27 mouse cellular contexts compared by ENCODE assay signal in the genomic region with DNA sequence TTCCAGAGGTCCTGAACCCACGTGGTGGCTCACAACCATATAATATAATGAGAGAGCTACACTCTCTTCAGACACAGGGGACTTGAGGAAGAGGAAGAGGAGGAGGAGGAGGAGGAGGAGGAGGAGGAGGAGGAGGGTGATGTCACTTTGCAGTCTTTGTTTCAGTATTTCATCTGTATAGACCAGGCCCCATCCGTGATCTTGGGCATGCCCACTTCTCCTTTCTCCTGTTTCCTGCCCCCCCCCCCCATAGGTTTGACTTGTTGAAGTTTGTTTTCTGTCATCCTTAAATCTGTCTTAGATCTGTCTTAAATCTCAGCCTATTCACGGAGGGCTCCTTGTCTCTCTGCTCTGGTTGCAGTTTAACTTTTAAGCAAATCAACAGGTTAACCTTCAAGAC.
DNase-seq lines count a peak whose midpoint lies in the region; ATAC-seq lines count a peak whose summit lies in the region.
"Had no signal": no experiment of that assay in that cellular context is flagged by ENCODE, and none has a peak within 500 bp of the region (broad histone marks: within the 10 kb centered on the region; RNA-seq: fewer than 3 reads in every experiment).

No protein-coding gene starts in this region.

- H3K27ac ChIP-seq in heart, embryonic 10.5 days = no peak overlapping the region
- H3K27ac ChIP-seq in heart, embryonic 12.5 days (ENCODE audit: poor library complexity, severe bottlenecking) = no peak overlapping the region
- H3K27ac ChIP-seq in kidney, embryonic 15.5 days = no peak overlapping the region
- no peak overlapping the region for H3K27ac ChIP-seq in midbrain, embryonic 15.5 days
- H3K27ac ChIP-seq: gastrocnemius, adult 2 months; heart, adult 2 months; hindbrain, embryonic 15.5 days; limb, embryonic 12.5 days; neural tube, embryonic 13.5 days; stomach, embryonic 15.5 days had no signal

- H3K9ac ChIP-seq in heart, embryonic 12.5 days = no peak overlapping the region
- no peak overlapping the region for H3K9ac ChIP-seq in kidney, embryonic 15.5 days
- no peak overlapping the region for H3K9ac ChIP-seq in midbrain, embryonic 15.5 days
- H3K9ac ChIP-seq: hindbrain, embryonic 15.5 days; limb, embryonic 12.5 days; neural tube, embryonic 13.5 days; stomach, embryonic 15.5 days had no signal

- no peaks in the 10 kb centered on the region for H3K4me1 ChIP-seq in heart, embryonic 10.5 days
- no peaks in the 10 kb centered on the region for H3K4me1 ChIP-seq in heart, embryonic 12.5 days (replicated peaks)
- no peaks in the 10 kb centered on the region for H3K4me1 ChIP-seq in kidney, embryonic 15.5 days
- H3K4me1 ChIP-seq in midbrain, embryonic 15.5 days = no peaks in the 10 kb centered on the region
- H3K4me1 ChIP-seq: hindbrain, embryonic 15.5 days; limb, embryonic 12.5 days; neural tube, embryonic 13.5 days; stomach, embryonic 15.5 days had no signal

- 77% methylated on average over 3 of the region's 3 CpGs for WGBS in heart, embryonic 10.5 days
- 63% methylated on average over 3 of the region's 3 CpGs for WGBS in heart, embryonic 12.5 days
- 58% methylated on average over 2 of the region's 3 CpGs for WGBS in kidney, embryonic 15.5 days
- WGBS in midbrain, embryonic 15.5 days = 71% methylated on average over 3 of the region's 3 CpGs

- DNase-seq in heart, embryonic 10.5 days (ENCODE audit: low spot score) = peak; percentile 66
- no peak for DNase-seq in kidney, postnatal 36 days
- peak; percentile 1 for DNase-seq in retina, embryonic 14.5 days (ENCODE audit: low spot score)
- DNase-seq in retina, postnatal 1 day = no peak
- no peak for DNase-seq in thymus, postnatal 10 days (ENCODE audit: low spot score in 2 of 2)
- DNase-seq: adrenal gland, postnatal 25 days; cerebellum, adult 11-12 months; cerebellum, postnatal 10 days; gastrocnemius, adult 2 months; gastrocnemius, postnatal 36 days; heart, adult 2 months; heart, postnatal 36 days; kidney, adult 8-10 months; kidney, postnatal 14 days; lung, postnatal 36 days; right cerebral cortex, postnatal 14 days; thymus, adult 2 months had no signal

- H3K27me3 ChIP-seq in heart, embryonic 10.5 days (ENCODE audit: insufficient read depth, poor library complexity, severe bottlenecking) = peaks cover 8% of the 10 kb centered on the region; the same call in 1 of the 2 replicates
- H3K27me3 ChIP-seq in heart, embryonic 12.5 days (replicated peaks) = peaks cover 21% of the 10 kb centered on the region
- peaks cover 29% of the 10 kb centered on the region for H3K27me3 ChIP-seq in kidney, embryonic 15.5 days
- H3K27me3 ChIP-seq in midbrain, embryonic 15.5 days (replicated peaks) = peaks cover 19% of the 10 kb centered on the region

- H3K36me3 ChIP-seq in heart, embryonic 10.5 days = no peaks in the 10 kb centered on the region
- no peaks in the 10 kb centered on the region for H3K36me3 ChIP-seq in heart, embryonic 12.5 days
- no peaks in the 10 kb centered on the region for H3K36me3 ChIP-seq in kidney, embryonic 15.5 days
- no peaks in the 10 kb centered on the region for H3K36me3 ChIP-seq in midbrain, embryonic 15.5 days (replicated peaks)
- H3K36me3 ChIP-seq: hindbrain, embryonic 15.5 days; limb, embryonic 12.5 days; neural tube, embryonic 13.5 days; stomach, embryonic 15.5 days had no signal

- no peak overlapping the region for H3K4me3 ChIP-seq in heart, embryonic 10.5 days
- no peak overlapping the region for H3K4me3 ChIP-seq in heart, embryonic 12.5 days
- no peak overlapping the region for H3K4me3 ChIP-seq in kidney, embryonic 15.5 days (replicated peaks)
- H3K4me3 ChIP-seq in midbrain, embryonic 15.5 days = no peak overlapping the region
- H3K4me3 ChIP-seq: erythroblast, embryonic 14.5 days; gastrocnemius, adult 2 months; heart, adult 2 months; hindbrain, embryonic 15.5 days; limb, embryonic 12.5 days; neural tube, embryonic 13.5 days; stomach, embryonic 15.5 days had no signal

- ATAC-seq in heart, embryonic 12.5 days (ENCODE audit: insufficient number of reproducible peaks, low FRiP score) = no peak
- ATAC-seq in kidney, embryonic 15.5 days (replicated peaks; ENCODE audit: low FRiP score) = 0 out of 2 replicates have a peak, but pooled peaks have one; percentile 29
- peak; percentile 50; the same call in 1 of the 2 replicates for ATAC-seq in midbrain, embryonic 15.5 days (replicated peaks)
- ATAC-seq: CD4-positive, CD25-positive, alpha-beta regulatory T cell, adult 4 months; inflammation-experienced regulatory T-cells, adult 6 months had no signal

- no peak overlapping the region for H3K4me2 ChIP-seq in heart, embryonic 12.5 days
- no peak overlapping the region for H3K4me2 ChIP-seq in kidney, embryonic 15.5 days
- H3K4me2 ChIP-seq in midbrain, embryonic 15.5 days = no peak overlapping the region
- H3K4me2 ChIP-seq: hindbrain, embryonic 15.5 days; limb, embryonic 12.5 days; neural tube, embryonic 13.5 days; stomach, embryonic 15.5 days had no signal

- H3K9me3 ChIP-seq in heart, embryonic 10.5 days = no peaks in the 10 kb centered on the region
- peaks cover 3% of the 10 kb centered on the region; the same call in 1 of the 2 replicates for H3K9me3 ChIP-seq in heart, embryonic 12.5 days (replicated peaks)
- H3K9me3 ChIP-seq in kidney, embryonic 15.5 days (replicated peaks) = no peaks in the 10 kb centered on the region; the same call in 1 of the 2 replicates
- H3K9me3 ChIP-seq in midbrain, embryonic 15.5 days = no peaks in the 10 kb centered on the region
- H3K9me3 ChIP-seq: hindbrain, embryonic 15.5 days; neural tube, embryonic 13.5 days; stomach, embryonic 15.5 days had no signal

Comparison
In these comparisons a context has a peak if more than half of its experiments do, and no peak if none do; other contexts are left out.
1. DNase-seq: peak in heart, embryonic 10.5 days (single experiment) and retina, embryonic 14.5 days (single experiment); none in kidney, postnatal 36 days (0 of 2), retina, postnatal 1 day (single experiment) and thymus, postnatal 10 days (0 of 2).